Mouse (Mus musculus) kidney, adult 2 months (tissue): ENCODE measurements around the gene Rgs16. TPM values are rescaled to one million over a fixed set of nuclear protein-coding genes. Genes with fewer than 3 reads are reported as not detected.

Experiments
- DNase-seq: peaks from one replicate; pipeline ENCODE4 v3.0.0; 2021
- H3K27ac ChIP-seq: fragments of 200-500 bp; 2 replicates; pipeline ENCODE4 v1.5.1; 2012; ENCODE audit warnings: low read depth, low read length, control low read depth, inconsistent platforms; ENCODE audit not compliant: insufficient read depth
- H3K27me3 ChIP-seq: fragments of 200-500 bp; replicated peaks from 2 replicates; pipeline ENCODE4 v1.6.1; 2012; ENCODE audit warnings: mild to moderate bottlenecking, moderate library complexity, low read length, inconsistent platforms; ENCODE audit not compliant: control insufficient read depth, insufficient read depth
- H3K36me3 ChIP-seq: fragments of 200-500 bp; 2 replicates; pipeline ENCODE4 v1.6.1; 2012; ENCODE audit warnings: mild to moderate bottlenecking, moderate library complexity, low read length, inconsistent platforms; ENCODE audit not compliant: control insufficient read depth, insufficient read depth
- H3K4me1 ChIP-seq: fragments of 200-500 bp; 2 replicates; pipeline ENCODE4 v1.6.1; 2011; ENCODE audit warnings: low read length; ENCODE audit not compliant: control insufficient read depth, insufficient read depth
- H3K4me3 ChIP-seq: fragments of 200-500 bp; 2 replicates; pipeline ENCODE4 v1.5.1; 2011; ENCODE audit warnings: mild to moderate bottlenecking, low read depth, low read length, control low read depth; ENCODE audit not compliant: insufficient read depth
- CTCF ChIP-seq: fragments of 200-500 bp; conservative IDR thresholded peaks from 2 replicates; pipeline ENCODE4 v1.5.1; 2011; ENCODE audit warnings: low read depth, mild to moderate bottlenecking, control low read depth, low read length, moderate library complexity, mixed read lengths; ENCODE audit not compliant: insufficient read depth, insufficient read length
- POLR2A ChIP-seq: fragments of 200-500 bp; IDR thresholded peaks from one replicate; pipeline ENCODE4 v1.6.1; 2011; ENCODE audit warnings: low read depth, low read length, control low read depth
- WGBS: fragments of 180-500 bp; shearing (Covaris S2); methylation state at CpG from one replicate; pipeline ENCODE4 v1.1.7; 2018; 5-methylcytosine and 5-hydroxymethylcytosine counted together
- polyA plus RNA-seq: library from polyadenylated mRNA; depleted of rRNA; stranded (reverse); fragments of >200 nt; gene quantifications from 2 replicates; pipeline ENCODE4 v1.2.3, GENCODE M21; 2012

The Rgs16 gene
- polyA plus RNA-seq, 1 experiment: 0.61 TPM

DNA sequence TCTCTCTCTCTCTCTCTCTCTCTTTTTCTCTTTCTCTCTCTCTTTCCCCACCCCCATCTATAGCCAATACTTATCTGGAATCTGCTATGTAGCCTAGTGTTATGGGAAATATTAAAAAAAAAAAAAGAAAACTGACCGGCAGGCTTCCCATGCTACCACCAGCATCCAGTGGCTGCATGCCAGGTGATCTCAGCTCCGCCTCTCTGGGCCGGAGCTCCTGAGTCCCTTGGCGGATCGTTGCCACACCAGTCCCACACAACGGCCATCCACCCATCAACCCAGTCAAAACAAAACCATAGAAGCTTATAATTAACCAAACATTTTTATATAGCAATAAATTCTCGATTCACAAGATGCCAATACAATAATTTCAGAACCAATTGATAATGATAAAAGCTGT, 19.2 kb upstream of the Rgs16 start:
- TF ChIP-seq CTCF: no peak
- no peak for TF ChIP-seq POLR2A
- DNase-seq: no peak
- H3K4me1 ChIP-seq: no peaks in the 10 kb centered on the region
- H3K36me3 ChIP-seq: no peaks in the 10 kb centered on the region
- H3K27ac ChIP-seq: no peak overlapping the region
- WGBS: 65% methylated on average over 7 of the region's 7 CpGs
- H3K4me3 ChIP-seq: no peak overlapping the region
- no peaks in the 10 kb centered on the region for H3K27me3 ChIP-seq

DNA sequence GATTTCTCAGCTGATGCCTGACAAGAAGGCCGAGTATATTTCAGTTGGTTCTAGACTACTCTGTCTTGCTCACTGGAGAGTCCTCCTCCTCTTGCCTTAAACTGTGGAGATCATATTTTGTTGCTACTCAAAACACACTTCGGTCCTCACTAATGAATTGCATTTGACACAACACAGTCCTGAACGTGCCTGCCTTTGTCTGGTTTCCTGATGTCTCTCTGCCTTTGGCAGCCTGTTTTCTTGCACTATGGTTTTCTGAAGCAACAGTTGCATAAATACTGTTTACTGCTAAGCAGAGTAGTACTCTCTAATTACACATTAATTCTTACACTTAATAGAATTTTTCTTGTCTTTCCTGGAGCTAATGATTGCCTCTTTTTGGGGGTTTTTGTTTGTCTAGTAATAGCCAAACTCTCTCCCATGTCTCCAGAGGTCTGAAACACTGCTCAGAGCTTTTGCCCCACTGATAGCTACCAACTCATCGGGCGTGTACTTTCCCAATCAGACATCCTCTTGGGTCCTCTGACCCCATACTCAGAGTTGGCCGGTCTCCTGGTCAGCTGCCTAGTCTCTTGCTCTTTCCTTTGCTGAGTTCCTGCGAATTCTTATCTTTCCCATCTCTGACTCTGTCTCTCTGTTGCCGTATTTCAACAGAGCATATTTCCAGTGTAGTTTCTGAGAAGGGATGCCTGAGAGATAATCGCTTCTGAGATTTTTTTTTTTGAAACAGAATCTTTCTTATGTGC, 18.4 kb upstream of the Rgs16 start:
- DNase-seq: no peak
- WGBS: 62% methylated on average over 9 of the region's 9 CpGs
- Histone ChIP-seq H3K36me3 (no peaks in the 10 kb centered on the region), H3K27me3 (no peaks in the 10 kb centered on the region), H3K27ac (no peak overlapping the region), H3K4me3 (no peak overlapping the region), H3K4me1 (no peaks in the 10 kb centered on the region)
- TF ChIP-seq CTCF (no peak), POLR2A (no peak)

DNA sequence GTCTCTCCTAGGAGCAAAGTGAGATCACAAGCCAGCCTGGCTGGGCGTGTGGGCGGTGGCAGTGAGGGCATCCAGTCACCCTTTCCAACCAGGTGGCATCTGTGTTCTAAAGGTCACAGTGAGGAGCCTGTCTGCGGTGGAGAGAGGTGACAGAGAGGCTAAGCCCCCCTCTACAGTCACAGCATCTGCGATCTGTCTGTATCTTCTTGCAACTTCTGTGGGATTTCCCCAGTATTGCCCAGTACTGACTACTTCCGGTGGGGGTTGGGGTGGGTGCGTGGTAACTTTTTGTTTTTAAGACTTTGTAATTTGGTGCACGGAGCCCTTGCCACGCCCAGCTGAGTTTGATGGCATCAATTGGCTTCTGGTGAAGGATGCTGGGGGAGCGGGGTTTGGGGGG, 16.7 kb upstream of the Rgs16 start:
- no peaks in the 10 kb centered on the region for H3K36me3 ChIP-seq
- no peak overlapping the region for H3K4me3 ChIP-seq
- H3K27me3 ChIP-seq: no peaks in the 10 kb centered on the region
- 50% methylated on average over 9 of the region's 9 CpGs for WGBS
- DNase-seq: no peak
- H3K27ac ChIP-seq: no peak overlapping the region
- H3K4me1 ChIP-seq: no peaks in the 10 kb centered on the region
- TF ChIP-seq POLR2A: no peak
- TF ChIP-seq CTCF: no peak

DNA sequence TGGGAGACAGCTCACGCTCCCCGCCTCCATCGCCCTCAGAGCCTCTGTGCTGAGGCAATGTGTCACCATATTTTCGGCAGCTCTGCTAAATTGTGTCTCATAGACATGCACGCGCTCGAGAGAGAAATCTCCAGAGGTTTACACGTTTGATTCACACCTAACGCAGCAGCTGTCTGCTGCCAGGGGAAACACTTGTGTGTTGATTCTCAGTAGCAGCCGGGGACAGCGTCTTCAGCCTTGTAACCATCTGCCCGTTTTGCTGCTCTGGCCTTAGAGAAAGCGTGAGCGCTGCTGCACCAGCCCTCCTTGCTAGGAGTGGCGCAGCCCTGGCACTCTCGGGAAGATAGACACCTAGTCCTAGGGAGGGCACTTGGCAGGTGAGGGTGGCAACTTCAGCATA, 13.5 kb upstream of the Rgs16 start:
- TF ChIP-seq POLR2A (no peak), CTCF (no peak)

DNA sequence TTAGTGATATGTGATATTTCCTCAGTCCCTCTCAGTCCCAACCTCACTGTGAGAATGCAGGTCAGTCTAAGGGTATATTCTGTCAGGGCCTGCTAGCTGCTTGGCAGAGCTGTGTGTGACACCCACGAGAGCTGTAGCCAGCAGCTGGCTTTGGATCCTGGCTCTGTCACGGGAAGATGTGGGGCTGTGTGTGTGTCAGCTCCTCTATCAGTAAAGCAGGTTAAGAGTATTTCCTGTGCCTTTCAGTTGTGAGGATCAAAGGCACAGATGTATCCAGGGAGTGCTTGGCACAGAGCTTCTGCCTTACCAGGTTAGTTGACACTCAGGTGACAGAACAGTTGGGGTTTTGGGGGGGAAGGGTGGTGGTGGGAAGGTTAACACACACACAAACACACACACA, 10.3 kb upstream of the Rgs16 start:
- no peak overlapping the region for H3K27ac ChIP-seq
- no peak for DNase-seq
- no peak for TF ChIP-seq POLR2A
- TF ChIP-seq CTCF: no peak
- no peaks in the 10 kb centered on the region for H3K36me3 ChIP-seq
- 59% methylated on average over 2 of the region's 2 CpGs for WGBS
- no peak overlapping the region for H3K4me3 ChIP-seq
- H3K4me1 ChIP-seq: no peaks in the 10 kb centered on the region
- H3K27me3 ChIP-seq: no peaks in the 10 kb centered on the region

More for the DNA sequence above, 13.5 kb upstream of the Rgs16 start:
- Histone ChIP-seq H3K36me3 (no peaks in the 10 kb centered on the region), H3K27me3 (no peaks in the 10 kb centered on the region), H3K4me3 (no peak overlapping the region), H3K27ac (no peak overlapping the region), H3K4me1 (no peaks in the 10 kb centered on the region)
- WGBS: 89% methylated on average over 16 of the region's 16 CpGs
- no peak for DNase-seq

DNA sequence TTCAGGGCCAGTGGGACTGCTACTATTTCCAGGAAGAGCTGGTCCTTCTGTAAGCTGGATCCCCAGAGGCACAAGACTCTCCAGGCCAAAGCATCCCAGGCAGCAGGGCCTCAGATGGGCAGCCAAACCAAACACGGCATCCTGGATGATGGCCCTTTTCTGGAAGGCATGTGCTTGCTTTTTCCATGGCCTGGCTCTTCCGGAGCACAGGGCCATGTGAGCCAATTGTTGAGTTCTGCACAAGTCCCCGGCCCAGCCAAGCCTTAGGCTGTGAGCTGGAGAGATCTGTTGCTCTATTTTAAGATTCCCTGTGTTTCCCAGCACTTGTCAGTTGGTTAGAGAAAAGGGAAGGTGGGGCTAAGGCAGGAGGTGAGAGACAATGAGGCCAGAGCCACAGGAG, 9.5 kb upstream of the Rgs16 start:
- Histone ChIP-seq H3K36me3 (no peaks in the 10 kb centered on the region), H3K27ac (no peak overlapping the region), H3K27me3 (no peaks in the 10 kb centered on the region), H3K4me1 (no peaks in the 10 kb centered on the region), H3K4me3 (no peak overlapping the region)
- TF ChIP-seq POLR2A (no peak), CTCF (no peak)
- 56% methylated on average over 3 of the region's 3 CpGs for WGBS
- DNase-seq: peak; percentile 69

DNA sequence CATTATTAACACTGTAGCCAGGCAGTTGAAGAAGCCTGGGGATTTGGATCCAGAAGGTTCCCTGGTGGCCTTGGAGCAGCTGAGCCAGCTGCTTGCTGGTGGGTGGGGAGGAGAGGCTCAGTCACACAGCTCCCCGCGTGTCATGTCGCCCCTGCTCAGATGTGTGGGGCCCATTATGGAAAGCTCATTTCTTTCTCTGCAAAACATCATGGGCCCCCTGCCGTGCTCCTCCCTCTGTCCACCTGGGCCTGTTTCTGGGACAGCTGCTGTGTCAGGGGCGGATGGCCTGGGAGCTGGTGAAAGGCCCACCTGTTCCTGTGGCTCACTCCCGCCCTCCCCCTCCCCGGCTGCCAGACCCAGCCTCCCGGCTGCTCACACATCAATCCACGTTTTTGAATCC, 7.0 kb upstream of the Rgs16 start:
- Histone ChIP-seq H3K4me3 (no peak overlapping the region), H3K27me3 (no peaks in the 10 kb centered on the region), H3K4me1 (no peaks in the 10 kb centered on the region), H3K36me3 (no peaks in the 10 kb centered on the region), H3K27ac (no peak overlapping the region)
- 79% methylated on average over 9 of the region's 9 CpGs for WGBS
- TF ChIP-seq CTCF (no peak), POLR2A (no peak)
- DNase-seq: no peak

DNA sequence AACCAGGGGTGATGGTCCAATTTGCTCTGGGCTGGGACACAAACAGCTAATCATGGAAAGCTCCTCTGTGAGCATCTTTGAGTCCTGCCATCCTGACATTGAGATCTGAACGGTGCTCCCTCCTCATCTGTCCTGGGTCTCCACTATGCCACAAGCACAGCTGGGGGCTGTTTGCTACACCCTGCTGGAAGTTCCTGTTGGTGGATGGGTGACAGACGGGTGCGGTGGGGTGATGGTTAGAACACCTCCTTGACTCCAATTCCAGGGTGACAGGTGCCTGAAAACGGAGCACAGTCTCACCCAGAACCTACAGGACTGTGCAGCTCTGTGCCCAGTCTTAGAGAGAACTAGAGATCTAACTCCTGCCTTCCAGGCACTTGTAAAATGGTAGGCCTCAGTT, 5.3 kb upstream of the Rgs16 start:
- DNase-seq: no peak
- Histone ChIP-seq H3K27ac (no peak overlapping the region), H3K27me3 (no peaks in the 10 kb centered on the region), H3K4me3 (no peak overlapping the region), H3K4me1 (no peaks in the 10 kb centered on the region), H3K36me3 (no peaks in the 10 kb centered on the region)
- 87% methylated on average over 4 of the region's 4 CpGs for WGBS
- TF ChIP-seq POLR2A (no peak), CTCF (no peak)
